Mouse (Mus musculus) hindbrain, embryonic 12.5 days (tissue): ENCODE data around the gene Acsf2. TPM values are rescaled to one million over a fixed set of nuclear protein-coding genes. Genes with fewer than 3 reads are reported as not detected.
"Not testable (repeated sequence)": the region's sequence is repeated elsewhere in the genome, so short reads cannot be mapped to it uniquely, and the experiment has no call there.

ENCODE experiments used
- ATAC-seq: fragments of 200-750 bp; cut with Nextera tagmentation; 2 replicates; pipeline ENCODE4 v1.8.0; 2017; ENCODE audit warnings: moderate TSS enrichment; ENCODE audit not compliant: low FRiP score
- H3K27ac ChIP-seq: fragments of 300-500 bp; sonication (generic); 2 replicates; pipeline ENCODE4 v1.5.1; 2016; ENCODE audit warnings: mild to moderate bottlenecking
- H3K27me3 ChIP-seq: fragments of 300-500 bp; sonication (generic); 2 replicates; pipeline ENCODE4 v1.6.1; 2016; ENCODE audit warnings: mild to moderate bottlenecking
- H3K36me3 ChIP-seq: fragments of 300-500 bp; sonication (generic); 2 replicates; pipeline ENCODE4 v1.6.1; 2016; ENCODE audit warnings: mild to moderate bottlenecking
- H3K4me1 ChIP-seq: fragments of 300-500 bp; sonication (generic); 2 replicates; pipeline ENCODE4 v1.6.1; 2016
- H3K4me2 ChIP-seq: fragments of 300-500 bp; sonication (generic); replicated peaks from 2 replicates; pipeline ENCODE4 v1.6.1; 2016; ENCODE audit warnings: mild to moderate bottlenecking
- H3K4me3 ChIP-seq: fragments of 300-500 bp; sonication (generic); 2 replicates; pipeline ENCODE4 v1.5.1; 2016; ENCODE audit warnings: mild to moderate bottlenecking
- H3K9ac ChIP-seq: fragments of 300-500 bp; sonication (generic); 2 replicates; pipeline ENCODE4 v1.6.1; 2016; ENCODE audit warnings: mild to moderate bottlenecking, moderate library complexity
- H3K9me3 ChIP-seq: fragments of 300-500 bp; sonication (generic); replicated peaks from 2 replicates; pipeline ENCODE4 v1.6.1; 2016; ENCODE audit warnings: mild to moderate bottlenecking
- WGBS: fragments of 180-500 bp; shearing (Covaris S2); methylation state at CpG from one replicate; pipeline ENCODE4 v1.1.7; 2016; 5-methylcytosine and 5-hydroxymethylcytosine counted together
- polyA plus RNA-seq: library from polyadenylated mRNA; unstranded; fragments of >200 nt; fragmentation: Nextera tagmentation; extraction: Ambion mirVana; gene quantifications from 2 replicates; pipeline ENCODE4 v1.2.1, GENCODE M21; 2016

Gene Acsf2
- 3.3 and 3.5 TPM in 2 replicates for polyA plus RNA-seq

- Histone ChIP-seq H3K4me2 (peak within 1 kb of the TSS; percentile 79), H3K27ac (no peak within 1 kb of the TSS), H3K27me3 (peaks cover 4% of the 10 kb centered on the region), H3K4me1 (peaks cover 20% of the 10 kb centered on the region), H3K9me3 (no peaks in the 10 kb centered on the region), H3K9ac (peak within 1 kb of the TSS; percentile 58), H3K36me3 (no peaks in the 10 kb centered on the region), H3K4me3 (peak within 1 kb of the TSS; percentile 45)
- WGBS: under 1% methylated on average over 52 of the region's 52 CpGs
- ATAC-seq: peak; percentile 74
Observed at GRCm38 (mm10) chr11:94601321-94602281, at the start of gene Acsf2. Acsf2 (minus strand) TSS chr11:94601871.

GRCm38 (mm10) chr11:94651241-94651640, 49.6 kb upstream of the Acsf2 start:
- H3K4me2 ChIP-seq, H3K4me3 ChIP-seq, H3K27ac ChIP-seq, H3K9me3 ChIP-seq, H3K9ac ChIP-seq, H3K27me3 ChIP-seq, ATAC-seq: not testable (repeated sequence)
- 93% methylated on average over 6 of the region's 7 CpGs for WGBS
- Histone ChIP-seq H3K4me1 (peaks cover 15% of the 10 kb centered on the region), H3K36me3 (peaks cover 28% of the 10 kb centered on the region)

GRCm38 (mm10) chr11:94646457-94646856, 44.8 kb upstream of the Acsf2 start:
- H3K36me3 ChIP-seq: peaks cover 76% of the 10 kb centered on the region
- no peak overlapping the region for H3K27ac ChIP-seq
- H3K4me1 ChIP-seq: no peaks in the 10 kb centered on the region
- no peaks in the 10 kb centered on the region for H3K9me3 ChIP-seq
- H3K4me2 ChIP-seq: no peak overlapping the region
- ATAC-seq: no peak
- no peak overlapping the region for H3K9ac ChIP-seq
- no peaks in the 10 kb centered on the region for H3K27me3 ChIP-seq
- 98% methylated on average over 4 of the region's 4 CpGs for WGBS
- H3K4me3 ChIP-seq: no peak overlapping the region

- H3K4me1 ChIP-seq: no peaks in the 10 kb centered on the region
- H3K36me3 ChIP-seq: peaks cover 84% of the 10 kb centered on the region
- no peak for ATAC-seq
- H3K9me3 ChIP-seq: no peaks in the 10 kb centered on the region
- no peak overlapping the region for H3K4me2 ChIP-seq
- no peaks in the 10 kb centered on the region for H3K27me3 ChIP-seq
- H3K4me3 ChIP-seq: no peak overlapping the region
- 88% methylated on average over 8 of the region's 8 CpGs for WGBS
- no peak overlapping the region for H3K9ac ChIP-seq
- no peak overlapping the region for H3K27ac ChIP-seq
Observed at GRCm38 (mm10) chr11:94644461-94645219, 43.0 kb upstream of the Acsf2 start.

GRCm38 (mm10) chr11:94634431-94634830, 32.8 kb upstream of the Acsf2 start:
- no peak overlapping the region for H3K9ac ChIP-seq
- no peaks in the 10 kb centered on the region for H3K27me3 ChIP-seq
- H3K27ac ChIP-seq: no peak overlapping the region
- peaks cover 77% of the 10 kb centered on the region for H3K36me3 ChIP-seq
- no peak overlapping the region for H3K4me3 ChIP-seq
- 93% methylated on average over 5 of the region's 5 CpGs for WGBS
- ATAC-seq: no peak
- H3K4me2 ChIP-seq: no peak overlapping the region
- H3K9me3 ChIP-seq: no peaks in the 10 kb centered on the region
- peaks cover 13% of the 10 kb centered on the region for H3K4me1 ChIP-seq

- ATAC-seq: no peak
- Histone ChIP-seq H3K4me3 (no peak overlapping the region), H3K4me1 (peaks cover 13% of the 10 kb centered on the region), H3K36me3 (peaks cover 62% of the 10 kb centered on the region), H3K9me3 (no peaks in the 10 kb centered on the region), H3K27me3 (no peaks in the 10 kb centered on the region), H3K4me2 (no peak overlapping the region), H3K9ac (no peak overlapping the region), H3K27ac (no peak overlapping the region)
- WGBS: 91% methylated on average over 8 of the region's 8 CpGs
Observed at GRCm38 (mm10) chr11:94632988-94633387, 31.3 kb upstream of the Acsf2 start.

- ATAC-seq: no peak
- H3K9ac ChIP-seq: no peak overlapping the region
- no peak overlapping the region for H3K4me3 ChIP-seq
- H3K4me2 ChIP-seq: no peak overlapping the region
- no peak overlapping the region for H3K27ac ChIP-seq
- no peaks in the 10 kb centered on the region for H3K9me3 ChIP-seq
- no peaks in the 10 kb centered on the region for H3K27me3 ChIP-seq
- peaks cover 13% of the 10 kb centered on the region for H3K4me1 ChIP-seq
- peaks cover 52% of the 10 kb centered on the region for H3K36me3 ChIP-seq
- WGBS: 94% methylated on average over 5 of the region's 5 CpGs
Observed at GRCm38 (mm10) chr11:94631969-94632368, 30.3 kb upstream of the Acsf2 start.

- H3K27ac ChIP-seq: peak overlapping the region; percentile 19; the same call in 1 of the 2 replicates
- H3K27me3 ChIP-seq: no peaks in the 10 kb centered on the region
- peak overlapping the region; percentile 88 for H3K4me2 ChIP-seq
- WGBS: 16% methylated on average over 26 of the region's 26 CpGs
- H3K4me1 ChIP-seq: peaks cover 13% of the 10 kb centered on the region
- no peaks in the 10 kb centered on the region for H3K9me3 ChIP-seq
- ATAC-seq: peak; percentile 40
- H3K9ac ChIP-seq: peak overlapping the region; percentile 90
- peaks cover 36% of the 10 kb centered on the region for H3K36me3 ChIP-seq
- peak overlapping the region; percentile 66 for H3K4me3 ChIP-seq
Observed at GRCm38 (mm10) chr11:94630199-94631011, 28.7 kb upstream of the Acsf2 start.

GRCm38 (mm10) chr11:94629884-94630198, 28.2 kb upstream of the Acsf2 start:
- H3K27me3 ChIP-seq: no peaks in the 10 kb centered on the region
- peak overlapping the region; percentile 66 for H3K4me3 ChIP-seq
- WGBS: 0% methylated on average over 28 of the region's 28 CpGs
- H3K4me2 ChIP-seq: peak overlapping the region; percentile 88
- H3K4me1 ChIP-seq: peaks cover 13% of the 10 kb centered on the region
- H3K27ac ChIP-seq: peak overlapping the region; percentile 19; the same call in 1 of the 2 replicates
- no peak; the same call in 1 of the 2 replicates for ATAC-seq
- peaks cover 31% of the 10 kb centered on the region for H3K36me3 ChIP-seq
- H3K9me3 ChIP-seq: no peaks in the 10 kb centered on the region
- peak overlapping the region; percentile 90 for H3K9ac ChIP-seq

GRCm38 (mm10) chr11:94629199-94629883, 27.7 kb upstream of the Acsf2 start, which contains the start of gene Lrrc59:
Lrrc59 (plus strand) TSS chr11:94629767.
- Histone ChIP-seq H3K4me1 (peaks cover 13% of the 10 kb centered on the region), H3K36me3 (peaks cover 26% of the 10 kb centered on the region), H3K27ac (peak within 1 kb of the TSS; percentile 19; the same call in 1 of the 2 replicates), H3K9ac (peak within 1 kb of the TSS; percentile 90), H3K27me3 (no peaks in the 10 kb centered on the region), H3K9me3 (no peaks in the 10 kb centered on the region), H3K4me3 (peak within 1 kb of the TSS; percentile 66), H3K4me2 (peak within 1 kb of the TSS; percentile 88)
- peak; percentile 95 for ATAC-seq
- 7% methylated on average over 40 of the region's 41 CpGs for WGBS

- no peak for ATAC-seq
- no peak overlapping the region for H3K4me2 ChIP-seq
- H3K4me3 ChIP-seq: no peak overlapping the region
- no peaks in the 10 kb centered on the region for H3K4me1 ChIP-seq
- H3K9me3 ChIP-seq: no peaks in the 10 kb centered on the region
- no peak overlapping the region for H3K27ac ChIP-seq
- 76% methylated on average over 2 of the region's 2 CpGs for WGBS
- H3K36me3 ChIP-seq: no peaks in the 10 kb centered on the region
- no peaks in the 10 kb centered on the region for H3K27me3 ChIP-seq
- H3K9ac ChIP-seq: no peak overlapping the region
Observed at GRCm38 (mm10) chr11:94622162-94622561, 20.5 kb upstream of the Acsf2 start.
